Mouse (Mus musculus) heart, embryonic 16.5 days (tissue): ENCODE measurements around the gene Adh6a. TPM values are rescaled to one million over a fixed set of nuclear protein-coding genes. Genes with fewer than 3 reads are reported as not detected.

Experiments used
- ATAC-seq: fragments of 200-750 bp; cut with Nextera tagmentation; replicated peaks from 2 replicates; pipeline ENCODE4 v1.8.0; 2017; ENCODE audit warnings: moderate number of reproducible peaks; ENCODE audit not compliant: insufficient read depth, low FRiP score; ENCODE audit errors: extremely low read depth
- H3K27ac ChIP-seq: fragments of 300-500 bp; sonication (generic); 2 replicates; pipeline ENCODE4 v1.5.1; 2014; ENCODE audit warnings: mild to moderate bottlenecking, low read length, control low read depth, moderate library complexity
- H3K27me3 ChIP-seq: fragments of 300-500 bp; sonication (generic); 2 replicates; pipeline ENCODE4 v1.6.1; 2014; ENCODE audit warnings: low read length, mixed read lengths; ENCODE audit not compliant: control insufficient read depth, insufficient read depth
- H3K36me3 ChIP-seq: fragments of 300-500 bp; sonication (generic); 2 replicates; pipeline ENCODE4 v1.6.1; 2014; ENCODE audit not compliant: control insufficient read depth, insufficient read depth
- H3K4me1 ChIP-seq: fragments of 300-500 bp; sonication (generic); 2 replicates; pipeline ENCODE4 v1.6.1; 2014; ENCODE audit warnings: low read length, mixed read lengths; ENCODE audit not compliant: control insufficient read depth, insufficient read depth
- H3K4me2 ChIP-seq: fragments of 300-500 bp; sonication (generic); 2 replicates; pipeline ENCODE4 v1.6.1; 2014; ENCODE audit warnings: low read depth, mild to moderate bottlenecking, control low read depth, low read length
- H3K4me3 ChIP-seq: fragments of 300-500 bp; sonication (generic); 2 replicates; pipeline ENCODE4 v1.5.1; 2014; ENCODE audit warnings: mild to moderate bottlenecking, control low read depth, low read length
- H3K9ac ChIP-seq: fragments of 300-500 bp; sonication (generic); 2 replicates; pipeline ENCODE4 v1.6.1; 2014; ENCODE audit warnings: low read length, control low read depth
- H3K9me3 ChIP-seq: fragments of 300-500 bp; sonication (generic); replicated peaks from 2 replicates; pipeline ENCODE4 v1.6.1; 2016; ENCODE audit warnings: low read length; ENCODE audit not compliant: control insufficient read depth
- WGBS: fragments of 180-500 bp; shearing (Covaris S2); extraction: QIAGEN DNeasy Blood & Tissue Kit; methylation state at CpG from one replicate; pipeline ENCODE4 v1.1.7; 2014; 5-methylcytosine and 5-hydroxymethylcytosine counted together
- polyA plus RNA-seq: library from polyadenylated mRNA; unstranded; fragments of >200 nt; fragmentation: Nextera tagmentation; extraction: Ambion mirVana; gene quantifications from 2 replicates; pipeline ENCODE4 v1.2.1, GENCODE M21; 2015

Adh6a gene
- polyA plus RNA-seq, 1 experiment from 2014 or later: not detected

- H3K36me3 ChIP-seq: no peaks in the 10 kb centered on the region
- no peaks in the 10 kb centered on the region for H3K4me1 ChIP-seq
- H3K9me3 ChIP-seq: peaks cover 2% of the 10 kb centered on the region
- ATAC-seq: no peak
- H3K4me3 ChIP-seq: no peak overlapping the region
- no peak overlapping the region for H3K27ac ChIP-seq
- no peak overlapping the region for H3K4me2 ChIP-seq
- H3K9ac ChIP-seq: no peak overlapping the region
- no peaks in the 10 kb centered on the region for H3K27me3 ChIP-seq
- WGBS: 85% methylated on average over 2 of the region's 2 CpGs
Measured at GRCm38 (mm10) chr3:138290672-138291071, 22.4 kb upstream of the Adh6a start.

GRCm38 (mm10) chr3:138291529-138292117 is 21.5 kb upstream of the Adh6a start:
- Histone ChIP-seq H3K9me3 (peaks cover 2% of the 10 kb centered on the region), H3K27ac (no peak overlapping the region), H3K9ac (no peak overlapping the region), H3K27me3 (no peaks in the 10 kb centered on the region), H3K4me3 (no peak overlapping the region), H3K4me2 (no peak overlapping the region), H3K4me1 (no peaks in the 10 kb centered on the region), H3K36me3 (no peaks in the 10 kb centered on the region)
- no peak for ATAC-seq
- WGBS: 86% methylated on average over 4 of the region's 4 CpGs

GRCm38 (mm10) chr3:138293298-138293895 is 19.7 kb upstream of the Adh6a start:
- H3K4me2 ChIP-seq: no peak overlapping the region
- no peak for ATAC-seq
- H3K9ac ChIP-seq: no peak overlapping the region
- 82% methylated on average over 7 of the region's 7 CpGs for WGBS
- H3K36me3 ChIP-seq: no peaks in the 10 kb centered on the region
- H3K4me3 ChIP-seq: no peak overlapping the region
- H3K27ac ChIP-seq: no peak overlapping the region
- H3K27me3 ChIP-seq: no peaks in the 10 kb centered on the region
- peaks cover 11% of the 10 kb centered on the region for H3K9me3 ChIP-seq
- no peaks in the 10 kb centered on the region for H3K4me1 ChIP-seq

DNA sequence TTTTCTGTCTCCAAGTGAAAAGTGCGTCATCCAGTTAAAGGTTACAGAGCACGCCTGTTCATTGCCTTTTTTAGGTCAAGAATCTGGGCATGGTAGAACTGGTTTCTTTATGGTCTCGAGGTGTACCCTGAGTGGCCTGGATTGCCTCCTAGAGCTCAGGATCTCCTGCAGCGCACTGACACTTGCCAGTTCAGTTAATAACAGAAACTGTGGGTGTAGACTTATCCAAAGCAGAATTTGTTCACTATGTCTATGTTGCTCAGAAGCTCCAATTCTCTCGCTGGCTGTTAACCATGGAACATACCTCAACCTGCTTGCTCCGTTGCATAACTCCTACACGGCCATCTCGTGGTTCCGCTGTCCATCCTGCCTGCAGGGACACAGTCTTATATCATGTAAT is 13.0 kb upstream of the Adh6a start:
- peaks cover 11% of the 10 kb centered on the region for H3K9me3 ChIP-seq
- no peak overlapping the region for H3K27ac ChIP-seq
- no peak for ATAC-seq
- no peaks in the 10 kb centered on the region for H3K27me3 ChIP-seq
- H3K4me1 ChIP-seq: peaks cover 11% of the 10 kb centered on the region
- H3K9ac ChIP-seq: no peak overlapping the region
- whole genome bisulfite sequencing: 88% methylated on average over 9 of the region's 9 CpGs
- no peak overlapping the region for H3K4me2 ChIP-seq
- no peaks in the 10 kb centered on the region for H3K36me3 ChIP-seq
- no peak overlapping the region for H3K4me3 ChIP-seq

GRCm38 (mm10) chr3:138302676-138303075 is 10.4 kb upstream of the Adh6a start:
- ATAC-seq: no peak
- H3K36me3 ChIP-seq: no peaks in the 10 kb centered on the region
- H3K4me3 ChIP-seq: no peak overlapping the region
- peaks cover 8% of the 10 kb centered on the region for H3K9me3 ChIP-seq
- H3K9ac ChIP-seq: no peak overlapping the region
- WGBS: 52% methylated on average over 4 of the region's 4 CpGs
- no peak overlapping the region for H3K4me2 ChIP-seq
- H3K4me1 ChIP-seq: peaks cover 16% of the 10 kb centered on the region
- H3K27me3 ChIP-seq: no peaks in the 10 kb centered on the region
- no peak overlapping the region for H3K27ac ChIP-seq

DNA sequence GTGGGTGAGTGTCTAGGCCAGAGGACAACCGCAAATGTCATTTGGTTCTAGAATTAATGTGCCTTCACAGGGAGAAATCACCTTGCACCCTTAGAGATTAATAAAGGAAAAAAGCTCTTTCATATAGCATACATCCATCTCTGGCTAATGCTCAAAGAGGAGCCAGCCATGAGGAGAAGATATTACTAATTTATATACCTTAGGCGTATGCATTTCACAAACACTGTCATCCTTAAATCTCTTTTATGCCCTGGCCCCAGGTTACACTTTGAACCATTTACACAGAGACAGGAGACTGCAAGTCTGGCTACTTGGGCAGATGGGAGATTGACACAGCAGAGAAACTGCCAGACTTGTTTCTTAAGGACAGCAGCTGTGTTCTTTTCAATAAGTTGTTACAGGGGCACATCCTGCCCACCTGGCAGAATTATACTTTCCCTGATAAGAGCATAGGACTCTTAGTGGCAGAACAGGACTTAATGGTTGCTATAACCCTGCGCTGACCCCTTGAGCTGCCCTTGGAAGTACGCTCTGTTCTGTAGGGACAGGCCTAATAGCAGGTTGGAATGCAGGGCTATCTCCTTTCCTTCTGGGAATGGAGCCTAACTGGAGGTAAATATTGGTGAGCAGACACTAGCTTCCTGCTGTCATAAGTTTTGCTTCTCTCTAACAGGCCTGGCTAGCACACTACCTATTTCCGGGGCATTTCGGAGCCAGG is 9.2 kb upstream of the Adh6a start:
- 59% methylated on average over 6 of the region's 6 CpGs for WGBS
- H3K4me3 ChIP-seq: no peak overlapping the region
- H3K36me3 ChIP-seq: no peaks in the 10 kb centered on the region
- peaks cover 16% of the 10 kb centered on the region for H3K4me1 ChIP-seq
- no peak overlapping the region for H3K4me2 ChIP-seq
- H3K27ac ChIP-seq: no peak overlapping the region
- H3K9me3 ChIP-seq: no peaks in the 10 kb centered on the region
- ATAC-seq: peak; percentile 58; the same call in 1 of the 2 replicates
- H3K27me3 ChIP-seq: no peaks in the 10 kb centered on the region
- H3K9ac ChIP-seq: no peak overlapping the region

GRCm38 (mm10) chr3:138304489-138304871 is 8.6 kb upstream of the Adh6a start:
- no peaks in the 10 kb centered on the region for H3K9me3 ChIP-seq
- H3K36me3 ChIP-seq: no peaks in the 10 kb centered on the region
- no peak overlapping the region for H3K4me3 ChIP-seq
- 37% methylated on average over 4 of the region's 4 CpGs for WGBS
- H3K27ac ChIP-seq: no peak overlapping the region
- no peak overlapping the region for H3K9ac ChIP-seq
- no peaks in the 10 kb centered on the region for H3K27me3 ChIP-seq
- no peak for ATAC-seq
- H3K4me2 ChIP-seq: no peak overlapping the region
- H3K4me1 ChIP-seq: peaks cover 16% of the 10 kb centered on the region

GRCm38 (mm10) chr3:138305486-138306289 is 7.4 kb upstream of the Adh6a start:
- 67% methylated on average over 10 of the region's 10 CpGs for WGBS
- no peaks in the 10 kb centered on the region for H3K27me3 ChIP-seq
- no peaks in the 10 kb centered on the region for H3K36me3 ChIP-seq
- H3K4me3 ChIP-seq: no peak overlapping the region
- no peak overlapping the region for H3K27ac ChIP-seq
- no peak for ATAC-seq
- no peak overlapping the region for H3K9ac ChIP-seq
- no peaks in the 10 kb centered on the region for H3K9me3 ChIP-seq
- peaks cover 16% of the 10 kb centered on the region for H3K4me1 ChIP-seq
- no peak overlapping the region for H3K4me2 ChIP-seq

DNA sequence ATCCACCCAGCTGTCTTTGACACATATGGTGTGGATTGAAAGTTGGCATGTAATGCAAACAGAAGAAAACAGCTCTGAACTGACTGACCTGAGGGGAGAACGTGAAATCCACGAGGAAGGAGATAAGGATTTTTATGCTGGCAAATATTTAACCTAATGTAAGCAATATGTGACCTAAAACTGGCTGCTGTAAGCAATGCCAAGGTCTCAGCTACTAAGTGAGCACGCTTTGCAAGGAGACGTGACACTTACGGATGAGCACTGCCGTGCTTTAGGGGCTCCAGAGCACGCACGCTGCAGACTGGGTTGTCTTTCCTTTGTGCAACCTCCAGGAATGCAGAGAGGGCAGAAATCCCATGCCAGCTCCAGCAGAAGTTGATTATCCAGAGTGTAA is 6.8 kb upstream of the Adh6a start:
- Histone ChIP-seq H3K9ac (no peak overlapping the region), H3K9me3 (no peaks in the 10 kb centered on the region), H3K27me3 (no peaks in the 10 kb centered on the region), H3K4me3 (no peak overlapping the region), H3K4me1 (peaks cover 16% of the 10 kb centered on the region), H3K27ac (no peak overlapping the region), H3K36me3 (no peaks in the 10 kb centered on the region), H3K4me2 (no peak overlapping the region)
- no peak for ATAC-seq
- 32% methylated on average over 8 of the region's 8 CpGs for WGBS
